Mouse (Mus musculus) bone marrow, adult 2 months (tissue): ENCODE data around the gene Ces2a. TPM values are rescaled to one million over a fixed set of nuclear protein-coding genes. Genes with fewer than 3 reads are reported as not detected.

Experiments
- H3K27ac ChIP-seq: fragments of 200-500 bp; 2 replicates; pipeline ENCODE4 v1.5.1; 2012; ENCODE audit warnings: low read depth, mild to moderate bottlenecking, control low read depth, inconsistent platforms, low read length; ENCODE audit not compliant: control insufficient read depth, poor library complexity, insufficient read depth
- H3K4me1 ChIP-seq: fragments of 200-500 bp; 2 replicates; pipeline ENCODE4 v1.6.1; 2011; ENCODE audit warnings: low read length; ENCODE audit not compliant: control insufficient read depth, insufficient read depth
- H3K4me3 ChIP-seq: fragments of 200-500 bp; replicated peaks from 2 replicates; pipeline ENCODE3; 2011; ENCODE audit warnings: mild to moderate bottlenecking, low read depth, low read length, control low read depth; ENCODE audit not compliant: control insufficient read depth
- CTCF ChIP-seq: fragments of 200-500 bp; IDR thresholded peaks from 2 replicates; pipeline ENCODE4 v1.5.1; 2011; ENCODE audit warnings: low read length, control low read depth; ENCODE audit not compliant: control insufficient read depth, insufficient read depth
- POLR2A ChIP-seq: fragments of 200-500 bp; IDR thresholded peaks from 2 replicates; pipeline ENCODE4 v1.6.1; 2011; ENCODE audit warnings: low read depth, mild to moderate bottlenecking, control low read depth, low read length, borderline replicate concordance; ENCODE audit not compliant: control insufficient read depth
- WGBS: fragments of 180-500 bp; shearing (Covaris S2); methylation state at CpG from one replicate; pipeline ENCODE4 v1.1.7; 2018; 5-methylcytosine and 5-hydroxymethylcytosine counted together
- polyA plus RNA-seq: library from polyadenylated mRNA; stranded (reverse); fragments of >200 nt; gene quantifications from 2 replicates; pipeline ENCODE4 v1.2.4, GENCODE M21; 2011; ENCODE audit warnings: low replicate concordance; ENCODE audit not compliant: missing spikeins, insufficient read depth, insufficient read length

Gene Ces2a
- polyA plus RNA-seq, 1 experiment: 1.3 TPM

DNA sequence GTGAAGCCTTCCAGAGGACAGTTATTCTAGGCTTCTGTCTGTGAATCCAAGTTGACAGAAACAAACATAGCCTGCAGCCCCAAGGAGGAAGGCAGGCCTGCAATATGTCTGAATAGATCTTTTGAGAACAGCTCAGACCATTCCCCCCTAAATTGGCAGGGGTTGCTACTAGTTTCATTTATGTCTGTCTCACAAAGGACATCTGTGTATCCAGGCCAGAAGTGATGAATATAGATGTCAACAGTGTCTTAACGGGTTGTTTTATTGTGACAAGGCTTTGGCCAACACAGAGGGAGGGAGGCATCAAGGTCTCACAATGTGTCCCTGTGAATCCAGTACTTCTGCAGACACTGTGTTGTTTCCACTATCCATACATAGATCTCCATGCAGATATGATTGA is 23.8 kb downstream of the Ces2a start:
- Histone ChIP-seq H3K4me3 (no peak overlapping the region), H3K4me1 (no peaks in the 10 kb centered on the region), H3K27ac (no peak overlapping the region)
- WGBS: 64% methylated on average over 1 of the region's 1 CpGs
- TF ChIP-seq POLR2A (no peak), CTCF (no peak)

DNA sequence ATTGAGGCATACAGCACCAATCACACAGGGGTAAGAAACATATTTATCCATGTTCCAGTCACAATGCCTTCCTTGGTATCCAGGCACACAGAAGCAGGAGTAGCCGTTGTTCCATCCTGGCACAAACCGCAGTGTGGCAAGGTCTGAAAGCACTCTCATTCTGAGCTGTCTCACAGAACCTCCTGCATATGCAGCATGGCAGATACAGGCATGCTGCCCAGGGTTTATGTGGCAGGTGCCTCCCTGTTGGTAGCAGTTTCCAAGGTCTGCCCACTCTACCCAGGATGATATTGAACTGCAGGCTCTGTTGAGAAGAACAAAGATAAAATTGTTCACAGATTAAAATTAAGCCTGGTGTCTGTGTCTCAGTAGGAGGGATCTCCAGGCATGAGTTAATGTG is 24.4 kb downstream of the Ces2a start:
- Histone ChIP-seq H3K4me1 (no peaks in the 10 kb centered on the region), H3K4me3 (no peak overlapping the region), H3K27ac (no peak overlapping the region)
- no peak for TF ChIP-seq CTCF
- no peak for TF ChIP-seq POLR2A
- 85% methylated on average over 2 of the region's 2 CpGs for WGBS

DNA sequence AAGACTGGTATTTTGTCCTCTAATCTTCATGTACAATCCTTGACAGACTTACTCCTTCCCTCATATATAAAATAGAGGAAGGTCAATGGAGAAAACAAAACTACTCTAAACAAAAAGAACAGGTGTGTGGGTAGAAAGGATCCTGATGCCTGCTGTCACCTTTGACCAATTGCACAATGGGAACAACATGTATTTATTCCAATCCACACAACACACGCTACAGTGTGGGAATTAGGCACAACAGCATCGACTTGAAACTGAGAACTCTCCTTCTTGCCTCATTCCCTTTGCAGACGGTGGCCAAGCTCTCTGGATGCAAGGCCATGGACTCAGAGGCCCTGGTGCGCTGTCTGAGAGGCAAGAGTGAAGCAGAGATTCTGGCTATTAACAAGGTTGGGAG is 27.3 kb downstream of the Ces2a start:
- no peak for TF ChIP-seq POLR2A
- TF ChIP-seq CTCF: no peak

DNA sequence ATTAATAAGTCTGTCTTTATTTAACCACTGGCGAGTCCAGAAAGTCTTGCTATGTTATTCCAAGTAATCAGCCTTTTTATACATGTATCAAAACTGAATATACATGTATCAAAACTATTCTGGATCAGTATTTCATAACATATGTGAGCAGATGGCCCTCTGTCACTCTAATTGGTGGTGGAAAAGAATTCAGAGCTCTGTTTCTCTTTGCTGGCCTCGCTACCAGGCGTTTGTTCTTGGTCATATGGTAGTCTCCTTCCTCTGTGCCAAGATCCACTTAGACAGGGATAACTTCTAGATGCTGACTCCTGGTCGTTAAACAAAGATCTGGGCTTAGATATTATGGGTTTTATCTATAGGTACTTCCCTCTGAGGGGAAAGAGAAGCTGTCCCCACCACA is 32.7 kb downstream of the Ces2a start:
- WGBS: 49% methylated on average over 4 of the region's 4 CpGs
- H3K27ac ChIP-seq: no peak overlapping the region
- no peak for TF ChIP-seq POLR2A
- no peak for TF ChIP-seq CTCF
- no peak overlapping the region for H3K4me3 ChIP-seq
- H3K4me1 ChIP-seq: no peaks in the 10 kb centered on the region

More for the DNA sequence above, 27.3 kb downstream of the Ces2a start:
- no peak overlapping the region for H3K27ac ChIP-seq
- H3K4me3 ChIP-seq: no peak overlapping the region
- WGBS: 71% methylated on average over 4 of the region's 4 CpGs
- H3K4me1 ChIP-seq: no peaks in the 10 kb centered on the region

DNA sequence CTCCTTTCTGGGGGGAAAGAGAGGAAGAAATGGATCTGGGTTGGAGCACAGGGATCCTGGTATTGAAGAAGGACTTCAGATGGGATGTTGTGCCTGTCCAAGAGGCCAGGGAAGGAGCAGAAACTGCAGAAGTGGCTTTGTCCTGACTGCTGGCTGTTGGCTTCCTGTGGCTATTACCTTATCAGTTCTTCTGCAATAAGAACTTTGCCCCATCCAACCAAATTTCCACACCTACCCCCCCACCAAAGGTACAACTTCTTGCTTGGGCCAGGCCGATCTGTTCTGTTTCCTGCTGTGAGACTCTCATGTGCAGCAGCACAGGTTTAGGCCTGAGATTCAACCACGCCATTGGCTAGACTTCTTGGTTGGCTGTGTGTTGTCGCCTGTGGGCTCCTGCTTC is 36.6 kb downstream of the Ces2a start:
- 84% methylated on average over 3 of the region's 3 CpGs for WGBS
- Histone ChIP-seq H3K4me1 (no peaks in the 10 kb centered on the region), H3K27ac (no peak overlapping the region), H3K4me3 (no peak overlapping the region)
- TF ChIP-seq POLR2A: no peak
- no peak for TF ChIP-seq CTCF

DNA sequence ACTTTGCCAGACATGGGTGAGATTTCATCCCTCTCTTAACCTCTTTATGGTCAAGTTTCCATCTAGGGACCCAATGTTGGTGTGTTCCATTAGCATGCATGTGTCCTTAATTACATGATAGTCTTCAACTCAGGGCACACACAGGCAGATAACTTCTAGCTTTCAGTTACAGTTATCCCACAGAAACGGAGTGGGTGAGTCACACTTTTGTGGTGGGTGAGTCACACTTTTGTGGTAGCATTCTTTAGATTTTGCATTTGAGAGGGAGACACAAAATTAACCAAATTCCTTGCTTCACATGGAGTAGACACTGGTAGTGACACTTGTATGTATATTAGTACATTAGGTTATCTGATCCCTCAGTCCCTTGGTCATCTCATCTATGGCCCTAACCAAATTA is 53.2 kb downstream of the Ces2a start:
- TF ChIP-seq POLR2A (no peak), CTCF (no peak)
- Histone ChIP-seq H3K4me3 (no peak overlapping the region), H3K27ac (no peak overlapping the region), H3K4me1 (no peaks in the 10 kb centered on the region)
- 21% methylated on average over 1 of the region's 1 CpGs for WGBS

DNA sequence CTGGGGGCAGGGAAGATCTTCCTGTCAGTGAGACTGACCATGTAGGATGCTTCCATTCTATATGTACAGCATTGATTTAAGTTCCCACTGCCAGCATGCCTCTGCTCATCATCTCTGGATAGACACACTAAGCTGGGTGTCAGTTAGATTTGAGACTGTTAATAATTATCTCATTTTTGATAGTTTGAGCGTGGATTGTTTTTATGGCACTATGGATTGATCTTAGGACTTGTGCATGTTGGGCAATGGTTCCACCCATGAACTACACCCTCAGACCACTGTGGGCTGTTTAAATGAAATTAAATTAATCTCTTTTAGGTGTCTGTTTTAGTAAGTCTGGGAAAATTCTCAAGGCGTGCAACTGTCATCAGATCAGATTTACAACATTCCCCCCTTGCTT is 55.1 kb downstream of the Ces2a start:
- no peaks in the 10 kb centered on the region for H3K4me1 ChIP-seq
- no peak overlapping the region for H3K4me3 ChIP-seq
- 80% methylated on average over 2 of the region's 2 CpGs for WGBS
- H3K27ac ChIP-seq: no peak overlapping the region
- TF ChIP-seq POLR2A (no peak), CTCF (no peak)

DNA sequence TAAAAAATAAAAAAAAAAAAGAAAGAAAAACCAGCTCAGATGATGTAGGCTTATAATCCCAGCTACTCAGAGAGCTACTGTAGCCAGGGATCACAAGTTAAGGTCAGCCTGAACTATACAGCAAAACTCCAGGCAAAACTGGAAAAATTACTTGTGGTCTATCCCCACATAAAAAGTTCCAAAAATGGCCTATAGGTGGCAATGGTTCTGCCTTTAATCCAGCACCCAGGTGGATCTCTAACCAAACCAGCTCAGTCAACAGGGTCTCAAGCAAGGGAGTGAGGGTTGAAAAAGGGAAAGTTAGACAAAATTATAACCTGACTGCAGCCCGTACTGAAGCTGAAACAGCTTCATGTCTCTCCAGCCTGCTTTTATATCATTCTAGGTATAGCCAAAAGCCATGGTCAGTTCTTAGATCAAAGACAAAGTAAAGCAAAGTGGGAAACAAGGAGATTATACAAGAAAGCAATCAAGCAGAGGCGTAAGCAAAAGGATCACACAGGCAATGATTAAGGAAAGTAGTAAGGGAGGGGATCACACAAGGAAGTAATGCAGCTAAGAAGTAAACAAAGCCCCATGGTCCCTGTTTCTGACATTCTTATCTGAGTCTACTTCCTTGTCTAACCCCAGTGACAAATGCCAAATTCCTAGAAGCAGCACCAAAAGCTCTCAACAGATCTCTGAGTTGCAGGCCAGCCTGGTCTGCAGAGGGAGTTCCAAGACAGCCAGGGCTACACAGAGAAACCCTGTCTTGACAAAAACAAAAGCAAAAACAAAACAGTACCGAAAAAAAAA is 56.3 kb downstream of the Ces2a start:
- H3K27ac ChIP-seq: no peak overlapping the region
- 40% methylated on average over 3 of the region's 3 CpGs for WGBS
- no peaks in the 10 kb centered on the region for H3K4me1 ChIP-seq
- TF ChIP-seq POLR2A: no peak
- no peak for TF ChIP-seq CTCF
- no peak overlapping the region for H3K4me3 ChIP-seq

Other genes with a start within 250 kb of the Ces2a start
- not detected in 2 replicates for gene Terb1, start 224.1 kb upstream of the Ces2a start, polyA plus RNA-seq
- gene Nae1, start 199.4 kb upstream of the Ces2a start, polyA plus RNA-seq: 20.9 and 36.7 TPM in 2 replicates
- gene Car7, start 199.3 kb upstream of the Ces2a start, polyA plus RNA-seq: 0.90 and 1.4 TPM in 2 replicates
- 2.5 and 2.6 TPM in 2 replicates for gene Pdp2, start 142.6 kb upstream of the Ces2a start, polyA plus RNA-seq
- 4.0 TPM in 1 of 2 replicates, not detected in the other for gene Cdh16, start 109.6 kb upstream of the Ces2a start, polyA plus RNA-seq
- gene Rrad, start 102.7 kb upstream of the Ces2a start, polyA plus RNA-seq: 1.0 and 1.4 TPM in 2 replicates
- gene Ciao2b, start 92.0 kb upstream of the Ces2a start, polyA plus RNA-seq: 22.9 and 32.5 TPM in 2 replicates
- gene Ces2b, start 97.6 kb downstream of the Ces2a start, polyA plus RNA-seq: not detected in 2 replicates
- not detected in 2 replicates for gene Ces2c, start 113.1 kb downstream of the Ces2a start, polyA plus RNA-seq
- gene Ces2e, start 192.3 kb downstream of the Ces2a start, polyA plus RNA-seq: 0.49 and 1.2 TPM in 2 replicates
- not detected in 2 replicates for gene Ces2f, start 213.4 kb downstream of the Ces2a start, polyA plus RNA-seq
- gene Ces2g, start 227.7 kb downstream of the Ces2a start, polyA plus RNA-seq: 29.5 and 49.8 TPM in 2 replicates